Mouse (Mus musculus): ENCODE results near the gene Gse1. TPM values are rescaled to one million over a fixed set of nuclear protein-coding genes. Genes with fewer than 3 reads are reported as not detected.

Gene Gse1
- polyA plus RNA-seq, 1 experiment from 2014 or later: 11.3 TPM

DNA sequence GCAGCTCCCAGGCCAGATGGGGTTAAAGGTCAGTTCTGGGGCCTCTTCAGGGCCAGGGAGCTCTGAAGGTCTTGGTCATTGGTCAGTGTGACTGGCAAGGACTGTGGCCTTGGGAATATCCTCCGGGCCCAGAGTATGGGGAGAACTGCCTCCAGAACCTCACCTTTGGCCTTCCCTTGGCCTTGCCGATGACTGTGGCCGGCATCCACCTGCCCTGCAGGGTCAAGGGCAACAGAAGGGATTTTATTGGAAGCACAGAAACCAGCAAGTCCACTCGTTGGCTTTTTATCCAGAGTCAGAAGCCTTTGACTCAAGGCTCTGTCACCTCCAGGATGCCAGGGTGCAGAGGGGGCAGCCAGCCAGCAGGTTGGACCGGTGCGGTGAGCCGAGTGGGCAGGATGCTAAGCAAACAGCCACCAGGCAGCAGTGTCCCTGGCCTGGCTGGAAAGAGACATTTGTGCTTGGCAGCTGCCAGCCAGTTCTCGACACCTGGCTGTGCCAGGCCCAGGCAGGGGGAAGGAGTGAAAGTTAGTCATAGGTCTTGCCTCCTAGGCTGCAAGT is 272.5 kb downstream of the Gse1 start:
- 68% methylated on average over 8 of the region's 8 CpGs for WGBS
- Histone ChIP-seq H3K27me3 (ENCODE audit: control insufficient read depth, insufficient read depth, low read length) (no peaks in the 10 kb centered on the region), H3K27ac (ENCODE audit: low read depth, low read length) (no peak overlapping the region), H3K9me3 (ENCODE audit: control insufficient read depth, low read length) (no peaks in the 10 kb centered on the region), H3K4me1 (ENCODE audit: control insufficient read depth, insufficient read depth, low read length) (peaks cover 66% of the 10 kb centered on the region), H3K4me2 (replicated peaks; ENCODE audit: low read depth, low read length) (no peak overlapping the region), H3K9ac (ENCODE audit: low read depth, low read length) (no peak overlapping the region), H3K4me3 (ENCODE audit: low read length) (no peak overlapping the region), H3K36me3 (ENCODE audit: control insufficient read depth, insufficient read depth, low read length) (no peaks in the 10 kb centered on the region)
- no peak for ATAC-seq (ENCODE audit: low FRiP score, low TSS enrichment)

GRCm38 (mm10) chr8:120501426-120501825 is 273.2 kb downstream of the Gse1 start:
- Histone ChIP-seq H3K36me3 (ENCODE audit: control insufficient read depth, insufficient read depth, low read length) (no peaks in the 10 kb centered on the region), H3K4me1 (ENCODE audit: control insufficient read depth, insufficient read depth, low read length) (peaks cover 70% of the 10 kb centered on the region), H3K4me2 (replicated peaks; ENCODE audit: low read depth, low read length) (no peak overlapping the region), H3K27me3 (ENCODE audit: control insufficient read depth, insufficient read depth, low read length) (no peaks in the 10 kb centered on the region), H3K9ac (ENCODE audit: low read depth, low read length) (no peak overlapping the region), H3K9me3 (ENCODE audit: control insufficient read depth, low read length) (no peaks in the 10 kb centered on the region), H3K27ac (ENCODE audit: low read depth, low read length) (no peak overlapping the region), H3K4me3 (ENCODE audit: low read length) (no peak overlapping the region)
- WGBS: 91% methylated on average over 5 of the region's 5 CpGs
- ATAC-seq (ENCODE audit: low FRiP score, low TSS enrichment): no peak

- Histone ChIP-seq H3K27me3 (ENCODE audit: control insufficient read depth, insufficient read depth, low read length) (no peaks in the 10 kb centered on the region), H3K4me3 (ENCODE audit: low read length) (no peak overlapping the region), H3K9ac (ENCODE audit: low read depth, low read length) (no peak overlapping the region), H3K36me3 (ENCODE audit: control insufficient read depth, insufficient read depth, low read length) (no peaks in the 10 kb centered on the region), H3K4me1 (ENCODE audit: control insufficient read depth, insufficient read depth, low read length) (peaks cover 65% of the 10 kb centered on the region), H3K9me3 (ENCODE audit: control insufficient read depth, low read length) (no peaks in the 10 kb centered on the region), H3K4me2 (replicated peaks; ENCODE audit: low read depth, low read length) (no peak overlapping the region), H3K27ac (ENCODE audit: low read depth, low read length) (no peak overlapping the region)
- no peak for ATAC-seq (ENCODE audit: low FRiP score, low TSS enrichment)
- 56% methylated on average over 5 of the region's 5 CpGs for WGBS
Observed at GRCm38 (mm10) chr8:120502428-120502827, 274.2 kb downstream of the Gse1 start.

GRCm38 (mm10) chr8:120504251-120505081 is 276.2 kb downstream of the Gse1 start:
- H3K4me3 ChIP-seq (ENCODE audit: low read length): peak overlapping the region; percentile 10; the same call in 1 of the 2 replicates
- H3K36me3 ChIP-seq (ENCODE audit: control insufficient read depth, insufficient read depth, low read length): no peaks in the 10 kb centered on the region
- peak overlapping the region; percentile 5; the same call in 1 of the 2 replicates for H3K9ac ChIP-seq (ENCODE audit: low read depth, low read length)
- H3K9me3 ChIP-seq (ENCODE audit: control insufficient read depth, low read length): no peaks in the 10 kb centered on the region
- peak; percentile 33; the same call in 1 of the 2 replicates for ATAC-seq (ENCODE audit: low FRiP score, low TSS enrichment)
- 5% methylated on average over 19 of the region's 20 CpGs for WGBS
- peak overlapping the region; percentile 60 for H3K27ac ChIP-seq (ENCODE audit: low read depth, low read length)
- peaks cover 62% of the 10 kb centered on the region for H3K4me1 ChIP-seq (ENCODE audit: control insufficient read depth, insufficient read depth, low read length)
- H3K27me3 ChIP-seq (ENCODE audit: control insufficient read depth, insufficient read depth, low read length): no peaks in the 10 kb centered on the region
- peak overlapping the region; percentile 37 for H3K4me2 ChIP-seq (replicated peaks; ENCODE audit: low read depth, low read length)

DNA sequence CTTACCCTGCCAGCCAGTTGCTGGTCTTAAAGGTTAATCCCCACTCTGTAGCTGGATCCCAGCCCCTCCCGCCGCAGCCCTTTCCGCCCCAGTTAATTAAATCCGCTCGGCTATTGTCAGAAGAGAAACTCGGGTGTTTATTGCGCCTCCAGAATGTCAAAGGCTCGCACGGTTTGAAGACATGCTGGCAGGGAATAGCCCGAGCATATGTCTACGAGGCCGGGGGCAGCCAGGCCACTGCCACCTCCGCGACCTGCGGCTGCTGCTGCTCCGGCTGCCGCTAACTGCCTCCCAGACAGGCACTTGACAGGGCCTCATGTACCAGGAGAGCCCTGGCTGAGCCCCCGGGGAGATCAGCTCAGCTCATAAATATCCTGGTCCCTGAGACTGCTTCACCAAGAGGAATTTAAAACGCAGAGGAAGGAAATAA is 276.8 kb downstream of the Gse1 start:
- peak; percentile 6; the same call in 1 of the 2 replicates for ATAC-seq (ENCODE audit: low FRiP score, low TSS enrichment)
- Histone ChIP-seq H3K9ac (ENCODE audit: low read depth, low read length) (0 out of 2 replicates have a peak overlapping the region, but pooled peaks have one; percentile 5), H3K4me3 (ENCODE audit: low read length) (peak overlapping the region; percentile 10; the same call in 1 of the 2 replicates)

GRCm38 (mm10) chr8:120505619-120506310 is 277.5 kb downstream of the Gse1 start:
- no peak overlapping the region for H3K4me3 ChIP-seq (ENCODE audit: low read length)
- whole genome bisulfite sequencing: 23% methylated on average over 23 of the region's 23 CpGs
- H3K4me1 ChIP-seq (ENCODE audit: control insufficient read depth, insufficient read depth, low read length): peaks cover 69% of the 10 kb centered on the region
- no peaks in the 10 kb centered on the region for H3K36me3 ChIP-seq (ENCODE audit: control insufficient read depth, insufficient read depth, low read length)
- H3K4me2 ChIP-seq (replicated peaks; ENCODE audit: low read depth, low read length): peak overlapping the region; percentile 37
- no peaks in the 10 kb centered on the region for H3K9me3 ChIP-seq (ENCODE audit: control insufficient read depth, low read length)
- ATAC-seq (ENCODE audit: low FRiP score, low TSS enrichment): no peak
- no peaks in the 10 kb centered on the region for H3K27me3 ChIP-seq (ENCODE audit: control insufficient read depth, insufficient read depth, low read length)
- no peak overlapping the region for H3K9ac ChIP-seq (ENCODE audit: low read depth, low read length)
- peak overlapping the region; percentile 60; the same call in 1 of the 2 replicates for H3K27ac ChIP-seq (ENCODE audit: low read depth, low read length)

More for the DNA sequence above, 276.8 kb downstream of the Gse1 start:
- Histone ChIP-seq H3K27ac (ENCODE audit: low read depth, low read length) (peak overlapping the region; percentile 60), H3K27me3 (ENCODE audit: control insufficient read depth, insufficient read depth, low read length) (no peaks in the 10 kb centered on the region), H3K9me3 (ENCODE audit: control insufficient read depth, low read length) (no peaks in the 10 kb centered on the region), H3K4me1 (ENCODE audit: control insufficient read depth, insufficient read depth, low read length) (peaks cover 68% of the 10 kb centered on the region), H3K4me2 (replicated peaks; ENCODE audit: low read depth, low read length) (peak overlapping the region; percentile 37), H3K36me3 (ENCODE audit: control insufficient read depth, insufficient read depth, low read length) (no peaks in the 10 kb centered on the region)
- 0% methylated on average over 19 of the region's 19 CpGs for WGBS

- H3K27ac ChIP-seq (ENCODE audit: low read depth, low read length): no peak overlapping the region
- H3K9me3 ChIP-seq (ENCODE audit: control insufficient read depth, low read length): no peaks in the 10 kb centered on the region
- no peak overlapping the region for H3K4me3 ChIP-seq (ENCODE audit: low read length)
- no peak overlapping the region for H3K9ac ChIP-seq (ENCODE audit: low read depth, low read length)
- no peaks in the 10 kb centered on the region for H3K36me3 ChIP-seq (ENCODE audit: control insufficient read depth, insufficient read depth, low read length)
- peaks cover 76% of the 10 kb centered on the region for H3K4me1 ChIP-seq (ENCODE audit: control insufficient read depth, insufficient read depth, low read length)
- ATAC-seq (ENCODE audit: low FRiP score, low TSS enrichment): no peak
- no peak overlapping the region for H3K4me2 ChIP-seq (replicated peaks; ENCODE audit: low read depth, low read length)
- WGBS: 73% methylated on average over 2 of the region's 2 CpGs
- no peaks in the 10 kb centered on the region for H3K27me3 ChIP-seq (ENCODE audit: control insufficient read depth, insufficient read depth, low read length)
Observed at GRCm38 (mm10) chr8:120506562-120506961, 278.3 kb downstream of the Gse1 start.

DNA sequence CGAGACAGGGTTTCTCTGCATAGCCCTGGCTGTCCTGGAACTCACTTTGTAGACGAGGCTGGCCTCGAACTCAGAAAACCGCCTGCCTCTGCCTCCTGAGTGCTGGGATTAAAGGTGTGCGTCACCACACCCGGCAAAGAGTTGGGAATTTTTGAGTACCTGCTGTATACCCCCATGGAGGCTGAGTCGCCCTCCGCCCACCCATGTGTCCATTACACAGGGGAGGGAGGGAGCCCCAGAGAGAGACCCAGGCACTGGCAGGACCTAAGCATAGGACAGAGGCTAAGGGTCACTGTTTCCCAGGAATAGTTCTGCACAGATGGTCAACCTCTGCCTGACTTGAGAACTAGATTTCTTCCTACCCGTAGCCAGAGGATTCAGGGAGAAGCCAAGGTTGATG is 279.0 kb downstream of the Gse1 start:
- H3K4me2 ChIP-seq (replicated peaks; ENCODE audit: low read depth, low read length): no peak overlapping the region
- no peak overlapping the region for H3K9ac ChIP-seq (ENCODE audit: low read depth, low read length)
- no peak for ATAC-seq (ENCODE audit: low FRiP score, low TSS enrichment)
- peaks cover 83% of the 10 kb centered on the region for H3K4me1 ChIP-seq (ENCODE audit: control insufficient read depth, insufficient read depth, low read length)
- WGBS: 88% methylated on average over 9 of the region's 9 CpGs
- H3K27me3 ChIP-seq (ENCODE audit: control insufficient read depth, insufficient read depth, low read length): no peaks in the 10 kb centered on the region
- no peaks in the 10 kb centered on the region for H3K9me3 ChIP-seq (ENCODE audit: control insufficient read depth, low read length)
- no peak overlapping the region for H3K4me3 ChIP-seq (ENCODE audit: low read length)
- no peaks in the 10 kb centered on the region for H3K36me3 ChIP-seq (ENCODE audit: control insufficient read depth, insufficient read depth, low read length)
- no peak overlapping the region for H3K27ac ChIP-seq (ENCODE audit: low read depth, low read length)

All from kidney, embryonic 14.5 days (tissue).